Mouse (Mus musculus): ENCODE results near the gene Clip2. TPM values are rescaled to one million over a fixed set of nuclear protein-coding genes. Genes with fewer than 3 reads are reported as not detected.

Gene Clip2
- 5.8 and 6.6 TPM in 2 replicates for polyA plus RNA-seq (2014; fragmentation: Nextera tagmentation; extraction: Ambion mirVana)

DNA sequence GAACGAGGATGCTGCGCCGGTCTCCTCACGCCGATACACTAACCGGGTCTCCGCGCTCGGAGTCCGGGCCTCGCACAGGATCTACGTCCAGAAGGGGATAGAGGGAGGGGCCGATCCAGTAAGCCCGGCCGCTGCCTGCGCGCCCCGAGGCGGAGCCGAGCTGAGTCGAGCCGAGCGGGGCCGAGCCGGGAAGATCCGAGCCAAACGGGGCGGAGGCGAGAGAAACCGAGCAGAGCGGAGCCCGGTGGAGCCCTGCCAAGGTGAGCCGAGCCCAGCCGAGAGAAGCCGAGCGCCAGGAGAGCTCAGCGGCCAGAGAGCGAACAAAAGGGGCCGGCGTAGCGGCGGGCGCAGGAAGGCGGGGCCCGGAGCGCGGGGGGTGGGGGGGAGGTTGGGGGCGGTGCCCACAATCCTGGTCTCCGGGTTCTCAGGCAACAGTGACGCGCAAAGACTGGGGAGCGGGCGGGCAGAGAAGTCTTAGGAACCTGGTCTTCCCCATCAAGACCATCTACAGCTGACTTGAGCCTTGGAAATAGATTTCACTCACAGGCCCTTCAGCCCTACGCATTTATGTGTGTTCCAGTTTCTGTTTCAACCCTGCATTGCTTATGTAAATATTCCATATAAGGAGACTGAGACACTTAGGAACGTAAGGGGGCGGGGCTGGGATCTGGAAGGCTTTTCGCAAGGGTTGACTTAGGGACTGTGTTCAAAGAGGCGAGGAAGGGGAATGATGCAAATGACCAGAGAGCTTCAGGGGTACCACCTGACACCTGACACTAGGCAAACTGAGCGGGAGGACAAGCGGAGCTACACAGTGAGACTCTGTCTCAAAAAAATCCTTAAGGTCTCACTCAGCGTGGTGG is at the start of gene Clip2:
TSS of gene Clip2 (minus strand) at position 325 of the 863 bp plus-strand sequence.
- Histone ChIP-seq H3K4me1 (ENCODE audit: insufficient read depth) (peaks cover 22% of the 10 kb centered on the region), H3K4me3 (ENCODE audit: low read depth, low read length) (peak within 1 kb of the TSS; percentile 83), H3K27ac (ENCODE audit: low read depth) (peak within 1 kb of the TSS; percentile 96), H3K4me2 (peak within 1 kb of the TSS; percentile 77), H3K27me3 (ENCODE audit: insufficient read depth, low read length) (no peaks in the 10 kb centered on the region), H3K9me3 (ENCODE audit: low read depth, low read length) (no peaks in the 10 kb centered on the region), H3K9ac (peak within 1 kb of the TSS; percentile 89), H3K36me3 (ENCODE audit: insufficient read depth) (no peaks in the 10 kb centered on the region)
- DNase-seq (peak; percentile 99), ATAC-seq (ENCODE audit: insufficient read depth) (peak; percentile 94)
- 1% methylated on average over 61 of the region's 61 CpGs for WGBS
- TF ChIP-seq CTCF (IDR thresholded peaks at IDR 0.05; ENCODE audit: low read depth): no peak

DNA sequence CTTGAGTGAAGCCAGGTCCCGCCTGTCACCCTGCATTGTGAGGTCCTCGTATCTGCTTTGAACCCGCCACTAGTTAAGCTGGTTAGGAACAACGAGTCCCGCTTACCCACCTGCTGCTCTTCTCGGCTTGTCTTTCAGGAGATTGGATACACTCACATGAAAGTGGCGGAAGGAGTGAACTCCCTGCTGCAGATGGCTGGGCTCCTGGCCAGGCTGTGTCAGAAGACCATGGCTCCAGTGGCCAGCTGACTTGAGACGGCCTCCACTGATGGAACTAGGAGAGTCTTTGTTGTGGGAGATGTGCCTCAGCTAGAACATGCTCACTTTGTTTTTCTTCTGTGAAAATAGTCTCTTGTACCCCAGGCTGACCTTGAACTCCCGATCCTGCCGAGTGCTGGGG is 45.5 kb upstream of the Clip2 start:
- H3K9ac ChIP-seq: no peak overlapping the region
- no peak for DNase-seq

DNA sequence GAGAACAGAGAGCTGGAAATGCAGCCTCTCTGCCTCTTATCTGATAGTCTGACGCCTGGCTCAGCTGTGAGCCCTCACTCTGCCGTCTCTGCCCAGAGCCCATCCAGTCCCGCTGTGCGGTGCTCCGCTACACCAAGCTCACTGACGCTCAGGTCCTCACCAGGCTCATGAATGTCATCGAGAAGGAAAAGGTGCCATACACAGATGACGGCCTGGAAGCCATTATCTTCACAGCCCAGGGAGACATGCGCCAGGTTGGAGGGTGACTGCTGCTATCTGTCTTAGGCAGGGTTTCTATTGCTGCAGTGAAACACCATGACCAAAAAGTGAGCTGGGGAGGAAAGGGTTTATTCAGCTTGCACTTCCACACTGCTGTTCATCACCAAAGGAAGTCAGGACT is 40.9 kb upstream of the Clip2 start:
- no peaks in the 10 kb centered on the region for H3K4me1 ChIP-seq (ENCODE audit: insufficient read depth)
- H3K4me3 ChIP-seq (ENCODE audit: low read depth, low read length): no peak overlapping the region
- TF ChIP-seq CTCF (IDR thresholded peaks at IDR 0.05; ENCODE audit: low read depth): no peak
- no peaks in the 10 kb centered on the region for H3K9me3 ChIP-seq (ENCODE audit: low read depth, low read length)
- 77% methylated on average over 9 of the region's 9 CpGs for WGBS
- H3K9ac ChIP-seq: no peak overlapping the region
- H3K27me3 ChIP-seq (ENCODE audit: insufficient read depth, low read length): no peaks in the 10 kb centered on the region
- H3K36me3 ChIP-seq (ENCODE audit: insufficient read depth): peaks cover 95% of the 10 kb centered on the region
- ATAC-seq (ENCODE audit: insufficient read depth) (no peak), DNase-seq (no peak)
- no peak overlapping the region for H3K27ac ChIP-seq (ENCODE audit: low read depth)
- H3K4me2 ChIP-seq: no peak overlapping the region

More for the DNA sequence above, 45.5 kb upstream of the Clip2 start:
- TF ChIP-seq CTCF (IDR thresholded peaks at IDR 0.05; ENCODE audit: low read depth): no peak
- Histone ChIP-seq H3K4me2 (no peak overlapping the region), H3K36me3 (ENCODE audit: insufficient read depth) (peaks cover 65% of the 10 kb centered on the region), H3K4me3 (ENCODE audit: low read depth, low read length) (no peak overlapping the region), H3K27me3 (ENCODE audit: insufficient read depth, low read length) (no peaks in the 10 kb centered on the region), H3K27ac (ENCODE audit: low read depth) (no peak overlapping the region), H3K4me1 (ENCODE audit: insufficient read depth) (no peaks in the 10 kb centered on the region), H3K9me3 (ENCODE audit: low read depth, low read length) (no peaks in the 10 kb centered on the region)
- WGBS: 81% methylated on average over 10 of the region's 10 CpGs
- ATAC-seq (ENCODE audit: insufficient read depth): no peak

DNA sequence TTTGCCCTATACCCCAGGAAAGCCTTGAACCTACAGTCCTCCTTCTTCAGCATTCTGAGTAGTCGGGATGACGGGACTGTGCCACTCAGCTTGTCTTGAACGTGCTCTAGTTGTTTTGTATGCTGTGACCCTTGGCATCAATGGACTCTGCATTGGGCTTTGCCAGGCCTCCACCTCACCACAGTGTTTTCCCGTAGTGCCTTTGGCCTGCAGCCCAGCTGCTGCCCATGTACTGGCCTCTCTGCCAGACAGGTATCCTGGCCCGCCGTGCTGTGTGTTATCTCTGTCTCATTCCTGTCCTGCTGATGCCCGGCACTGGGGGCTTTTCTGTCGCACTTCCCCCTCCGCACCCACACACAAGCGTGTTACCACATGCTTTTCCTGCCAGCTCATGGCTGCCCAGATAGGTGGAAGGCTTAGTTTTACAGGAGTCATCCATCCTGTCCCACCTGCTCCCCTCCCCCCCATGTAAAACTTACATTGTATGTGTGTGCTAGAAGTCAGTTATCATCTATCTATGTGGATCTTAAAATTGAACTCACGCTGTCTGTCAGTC is 39.9 kb upstream of the Clip2 start:
- Histone ChIP-seq H3K27me3 (ENCODE audit: insufficient read depth, low read length) (no peaks in the 10 kb centered on the region), H3K36me3 (ENCODE audit: insufficient read depth) (peaks cover 91% of the 10 kb centered on the region), H3K9me3 (ENCODE audit: low read depth, low read length) (no peaks in the 10 kb centered on the region), H3K4me1 (ENCODE audit: insufficient read depth) (no peaks in the 10 kb centered on the region), H3K9ac (no peak overlapping the region), H3K4me2 (no peak overlapping the region), H3K4me3 (ENCODE audit: low read depth, low read length) (no peak overlapping the region), H3K27ac (ENCODE audit: low read depth) (no peak overlapping the region)
- 86% methylated on average over 11 of the region's 11 CpGs for WGBS
- TF ChIP-seq CTCF (IDR thresholded peaks at IDR 0.05; ENCODE audit: low read depth): no peak
- no peak for ATAC-seq (ENCODE audit: insufficient read depth)
- no peak for DNase-seq

DNA sequence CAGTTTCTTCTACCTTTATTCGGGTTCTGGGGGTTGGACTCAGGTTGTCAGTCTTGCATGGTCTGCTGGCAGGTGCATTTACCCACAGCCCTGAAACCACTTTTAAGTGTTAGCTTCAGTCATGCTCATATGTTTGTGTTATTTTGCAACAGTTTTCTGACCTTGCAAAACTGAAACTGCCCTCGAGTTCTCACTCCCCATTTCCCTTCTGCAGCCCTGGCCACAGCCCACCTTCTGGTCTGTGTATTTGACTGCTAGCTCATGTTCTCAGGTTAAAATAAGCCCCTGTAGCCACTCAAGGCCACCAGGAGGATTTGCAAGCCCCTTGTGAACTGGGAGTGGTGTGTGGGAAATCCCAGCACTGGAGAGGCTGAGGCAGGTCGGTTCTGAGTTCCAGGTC is 37.7 kb upstream of the Clip2 start:
- DNase-seq (no peak), ATAC-seq (ENCODE audit: insufficient read depth) (no peak)
- Histone ChIP-seq H3K27me3 (ENCODE audit: insufficient read depth, low read length) (no peaks in the 10 kb centered on the region), H3K4me2 (no peak overlapping the region), H3K4me3 (ENCODE audit: low read depth, low read length) (no peak overlapping the region), H3K27ac (ENCODE audit: low read depth) (no peak overlapping the region), H3K4me1 (ENCODE audit: insufficient read depth) (no peaks in the 10 kb centered on the region), H3K9ac (no peak overlapping the region), H3K9me3 (ENCODE audit: low read depth, low read length) (no peaks in the 10 kb centered on the region), H3K36me3 (ENCODE audit: insufficient read depth) (peaks cover 76% of the 10 kb centered on the region)
- WGBS: 81% methylated on average over 3 of the region's 3 CpGs
- TF ChIP-seq CTCF (IDR thresholded peaks at IDR 0.05; ENCODE audit: low read depth): no peak

DNA sequence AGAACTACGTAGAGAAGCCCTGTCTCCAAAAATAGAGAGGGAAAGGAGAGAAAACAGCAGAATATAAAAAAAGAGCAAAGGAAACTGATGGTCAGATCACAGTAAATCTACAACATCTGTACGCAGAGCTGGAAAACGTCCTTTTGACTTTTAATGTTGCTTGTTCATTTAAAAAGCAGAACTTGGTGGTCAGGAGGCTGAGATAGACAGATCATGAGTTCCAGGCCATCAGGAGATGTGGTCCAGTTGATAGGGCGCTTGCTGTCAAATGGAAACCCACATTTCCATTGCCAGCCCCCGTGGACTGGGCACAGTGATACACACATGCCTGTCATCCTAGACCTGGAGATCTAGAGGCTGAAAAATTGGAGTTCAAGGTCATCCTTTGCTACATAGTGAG is 32.6 kb upstream of the Clip2 start:
- no peak overlapping the region for H3K9ac ChIP-seq
- 0 out of 2 replicates have a peak, but pooled peaks cover 7% of the 10 kb centered on the region for H3K4me1 ChIP-seq (ENCODE audit: insufficient read depth)
- H3K27ac ChIP-seq (ENCODE audit: low read depth): no peak overlapping the region
- no peak for ATAC-seq (ENCODE audit: insufficient read depth)
- no peak overlapping the region for H3K4me3 ChIP-seq (ENCODE audit: low read depth, low read length)
- no peaks in the 10 kb centered on the region for H3K9me3 ChIP-seq (ENCODE audit: low read depth, low read length)
- no peak for DNase-seq
- no peaks in the 10 kb centered on the region for H3K27me3 ChIP-seq (ENCODE audit: insufficient read depth, low read length)
- H3K4me2 ChIP-seq: no peak overlapping the region
- peaks cover 30% of the 10 kb centered on the region for H3K36me3 ChIP-seq (ENCODE audit: insufficient read depth)
- no peak for TF ChIP-seq CTCF (IDR thresholded peaks at IDR 0.05; ENCODE audit: low read depth)
- 89% methylated on average over 5 of the region's 5 CpGs for WGBS

DNA sequence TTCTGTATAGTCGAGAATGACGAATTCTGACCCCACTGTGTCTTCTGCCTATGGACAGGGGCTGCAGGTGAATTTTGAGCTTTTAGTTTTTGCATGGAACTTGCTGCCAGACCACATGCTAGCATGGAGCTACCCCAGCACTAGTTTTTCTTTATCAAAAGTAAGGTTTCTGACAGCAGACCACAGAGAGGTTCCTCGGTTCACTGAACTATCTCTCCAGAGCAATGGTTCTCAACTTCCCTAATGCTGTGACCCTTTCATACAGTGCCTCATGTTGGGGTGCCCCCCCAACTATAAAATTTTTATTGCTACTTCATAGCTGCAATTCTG is 31.6 kb upstream of the Clip2 start:
- peak overlapping the region; percentile 86 for H3K4me3 ChIP-seq (ENCODE audit: low read depth, low read length)
- no peaks in the 10 kb centered on the region for H3K9me3 ChIP-seq (ENCODE audit: low read depth, low read length)
- WGBS: 74% methylated on average over 3 of the region's 3 CpGs
- DNase-seq (no peak), ATAC-seq (ENCODE audit: insufficient read depth) (no peak)
- H3K27ac ChIP-seq (ENCODE audit: low read depth): no peak overlapping the region
- TF ChIP-seq CTCF (IDR thresholded peaks at IDR 0.05; ENCODE audit: low read depth): no peak
- H3K36me3 ChIP-seq (ENCODE audit: insufficient read depth): peaks cover 23% of the 10 kb centered on the region
- 0 out of 2 replicates have a peak, but pooled peaks cover 7% of the 10 kb centered on the region for H3K4me1 ChIP-seq (ENCODE audit: insufficient read depth)
- peak overlapping the region; percentile 92 for H3K4me2 ChIP-seq
- peak overlapping the region; percentile 69 for H3K9ac ChIP-seq
- H3K27me3 ChIP-seq (ENCODE audit: insufficient read depth, low read length): no peaks in the 10 kb centered on the region

Measured in lung, embryonic 14.5 days (tissue).